In the genomic region with DNA sequence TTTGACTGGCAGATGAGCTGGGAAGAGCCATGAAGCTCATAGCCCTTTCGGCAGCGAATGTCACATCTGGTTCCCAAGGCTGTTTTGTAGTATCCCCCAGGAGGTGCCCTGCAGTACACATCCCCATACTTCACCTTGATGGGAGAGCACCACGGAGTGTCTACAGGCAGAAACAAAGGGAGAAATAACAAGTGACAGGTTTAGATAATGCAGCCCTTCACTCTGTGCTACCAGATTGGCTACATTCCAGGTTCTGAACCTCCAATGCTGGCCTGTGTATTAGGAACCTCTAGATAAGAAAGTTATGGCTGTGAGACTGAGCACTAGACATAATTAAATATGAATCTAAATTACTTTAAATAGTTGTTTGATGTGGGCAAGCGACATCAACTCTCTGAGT, we compare ENCODE assay signal across 30 mouse cellular contexts. TPM values are rescaled to one million over a fixed set of nuclear protein-coding genes. Genes with fewer than 3 reads are reported as not detected.
"Had no signal": no experiment of that assay in that cellular context is flagged by ENCODE, and none has a peak within 500 bp of the region (broad histone marks: within the 10 kb centered on the region; RNA-seq: fewer than 3 reads in every experiment).

No protein-coding gene starts in this region.

- H3K4me1 ChIP-seq: embryonic facial prominence, embryonic 10.5 days; embryonic facial prominence, embryonic 12.5 days; embryonic facial prominence, embryonic 13.5 days; embryonic facial prominence, embryonic 15.5 days; forebrain, embryonic 10.5 days; forebrain, embryonic 12.5 days; forebrain, embryonic 13.5 days; forebrain, embryonic 15.5 days had no signal

- ATAC-seq: forebrain, embryonic 13.5 days; forebrain, embryonic 14.5 days; forebrain, embryonic 15.5 days; forebrain, embryonic 16.5 days; forebrain, postnatal 0 days had no signal

- H3K36me3 ChIP-seq: embryonic facial prominence, embryonic 10.5 days; embryonic facial prominence, embryonic 12.5 days; embryonic facial prominence, embryonic 13.5 days; embryonic facial prominence, embryonic 15.5 days; forebrain, embryonic 10.5 days; forebrain, embryonic 12.5 days; forebrain, embryonic 15.5 days had no signal

- H3K9me3 ChIP-seq: embryonic facial prominence, embryonic 10.5 days; embryonic facial prominence, embryonic 12.5 days; embryonic facial prominence, embryonic 13.5 days; embryonic facial prominence, embryonic 15.5 days; forebrain, embryonic 10.5 days; forebrain, embryonic 12.5 days; forebrain, embryonic 13.5 days; forebrain, embryonic 15.5 days had no signal

- H3K9ac ChIP-seq: embryonic facial prominence, embryonic 12.5 days; embryonic facial prominence, embryonic 13.5 days; embryonic facial prominence, embryonic 15.5 days; forebrain, embryonic 12.5 days; forebrain, embryonic 13.5 days; forebrain, embryonic 15.5 days; forebrain, postnatal 0 days had no signal

- H3K27me3 ChIP-seq: embryonic facial prominence, embryonic 12.5 days; forebrain, embryonic 12.5 days; forebrain, embryonic 13.5 days; forebrain, embryonic 15.5 days had no signal

- H3K27ac ChIP-seq: embryonic facial prominence, embryonic 10.5 days; embryonic facial prominence, embryonic 12.5 days; embryonic facial prominence, embryonic 13.5 days; embryonic facial prominence, embryonic 15.5 days; forebrain, embryonic 10.5 days; forebrain, embryonic 12.5 days; forebrain, embryonic 13.5 days; forebrain, embryonic 15.5 days; gastrocnemius, adult 2 months; heart, adult 2 months had no signal

- DNase-seq: cerebellum, adult 8-10 months; cerebellum, adult 9-10 months; cerebellum, adult 9-11 months; cerebellum, postnatal 10 days; cerebellum, postnatal 14 days; cerebellum, postnatal 25 days; cerebellum, postnatal 36 days; embryo, embryonic 11 days; forebrain, postnatal 0 days; gastrocnemius, adult 2 months; gastrocnemius, postnatal 10 days; gastrocnemius, postnatal 14 days; gastrocnemius, postnatal 25 days; gastrocnemius, postnatal 36 days; heart, adult 11 months; heart, adult 18-20 months; heart, adult 2 months had no signal

- H3K4me2 ChIP-seq: embryonic facial prominence, embryonic 12.5 days; embryonic facial prominence, embryonic 13.5 days; embryonic facial prominence, embryonic 15.5 days; forebrain, embryonic 12.5 days; forebrain, embryonic 13.5 days; forebrain, embryonic 15.5 days had no signal

- H3K4me3 ChIP-seq: embryonic facial prominence, embryonic 10.5 days; embryonic facial prominence, embryonic 12.5 days; embryonic facial prominence, embryonic 13.5 days; embryonic facial prominence, embryonic 15.5 days; erythroblast, embryonic 14.5 days; forebrain, embryonic 10.5 days; forebrain, embryonic 12.5 days; forebrain, embryonic 13.5 days; forebrain, embryonic 15.5 days; gastrocnemius, adult 2 months; heart, adult 2 months had no signal

RNA-seq across cellular contexts. Expression of gene Srpx, which starts 48.1 kb away (rescaled TPM):
- total RNA-seq: common myeloid progenitor, adult 5-6 weeks; granulocyte monocyte progenitor cell, adult 5-6 weeks had no signal
- polyA plus RNA-seq: erythroblast, embryonic 14.5 days had no signal
